Mouse (Mus musculus) hindbrain, embryonic 15.5 days (tissue): ENCODE data around the gene Bag3. TPM values are rescaled to one million over a fixed set of nuclear protein-coding genes. Genes with fewer than 3 reads are reported as not detected.

Experiments
- ATAC-seq: fragments of 200-750 bp; cut with Nextera tagmentation; 2 replicates; pipeline ENCODE4 v1.8.0; 2017; ENCODE audit warnings: low read depth, moderate number of reproducible peaks, moderate TSS enrichment; ENCODE audit not compliant: low FRiP score
- H3K27ac ChIP-seq: fragments of 300-500 bp; sonication (generic); replicated peaks from 2 replicates; pipeline ENCODE4 v1.5.1; 2015; ENCODE audit warnings: mild to moderate bottlenecking, inconsistent platforms
- H3K27me3 ChIP-seq: fragments of 300-500 bp; sonication (generic); 2 replicates; pipeline ENCODE4 v1.6.1; 2015; ENCODE audit warnings: control low read depth, inconsistent platforms
- H3K36me3 ChIP-seq: fragments of 300-500 bp; sonication (generic); 2 replicates; pipeline ENCODE4 v1.6.1; 2015; ENCODE audit warnings: control low read depth, inconsistent platforms
- H3K4me1 ChIP-seq: fragments of 300-500 bp; sonication (generic); replicated peaks from 2 replicates; pipeline ENCODE4 v1.6.1; 2015; ENCODE audit warnings: control low read depth, inconsistent platforms
- H3K4me2 ChIP-seq: fragments of 300-500 bp; sonication (generic); 2 replicates; pipeline ENCODE4 v1.6.1; 2015; ENCODE audit warnings: moderate library complexity, mild to moderate bottlenecking, inconsistent platforms
- H3K4me3 ChIP-seq: fragments of 300-500 bp; sonication (generic); 2 replicates; pipeline ENCODE4 v1.5.1; 2015; ENCODE audit warnings: mild to moderate bottlenecking, inconsistent platforms
- H3K9ac ChIP-seq: fragments of 300-500 bp; sonication (generic); 2 replicates; pipeline ENCODE4 v1.6.1; 2015; ENCODE audit warnings: inconsistent platforms
- H3K9me3 ChIP-seq: fragments of 300-500 bp; sonication (generic); 2 replicates; pipeline ENCODE4 v1.6.1; 2016; ENCODE audit warnings: control low read depth, inconsistent platforms
- WGBS: fragments of 180-500 bp; shearing (Covaris S2); methylation state at CpG from one replicate; pipeline ENCODE4 v1.1.7; 2015; 5-methylcytosine and 5-hydroxymethylcytosine counted together
- polyA plus RNA-seq: library from polyadenylated mRNA; unstranded; fragments of >200 nt; fragmentation: Nextera tagmentation; extraction: Ambion mirVana; gene quantifications from 2 replicates; pipeline ENCODE4 v1.2.1, GENCODE M21; 2015

The Bag3 gene
- 2.6 and 3.9 TPM in 2 replicates for polyA plus RNA-seq

GRCm38 (mm10) chr7:128523349-128523961, at the start of gene Bag3:
TSS of gene Bag3 (plus strand) at chr7:128523616.
- no peaks in the 10 kb centered on the region for H3K9me3 ChIP-seq
- peak; percentile 86 for ATAC-seq
- peak within 1 kb of the TSS; percentile 66 for H3K4me2 ChIP-seq
- H3K4me1 ChIP-seq: peaks cover 13% of the 10 kb centered on the region
- H3K9ac ChIP-seq: peak within 1 kb of the TSS; percentile 37
- WGBS: under 1% methylated on average over 46 of the region's 46 CpGs
- H3K27ac ChIP-seq: peak within 1 kb of the TSS; percentile 53
- H3K27me3 ChIP-seq: peaks cover 25% of the 10 kb centered on the region
- H3K4me3 ChIP-seq: peak within 1 kb of the TSS; percentile 43
- H3K36me3 ChIP-seq: no peaks in the 10 kb centered on the region

- ATAC-seq: peak; percentile 81
- Histone ChIP-seq H3K27me3 (no peaks in the 10 kb centered on the region), H3K9ac (no peak overlapping the region), H3K4me2 (peak overlapping the region; percentile 46), H3K4me3 (peak overlapping the region; percentile 25), H3K36me3 (no peaks in the 10 kb centered on the region), H3K4me1 (no peaks in the 10 kb centered on the region), H3K9me3 (no peaks in the 10 kb centered on the region; the same call in 1 of the 2 replicates), H3K27ac (no peak overlapping the region)
- WGBS: 31% methylated on average over 10 of the region's 10 CpGs
These were observed 49.1 kb upstream of the Bag3 start for GRCm38 (mm10) chr7:128474322-128474721.

- no peak overlapping the region for H3K27ac ChIP-seq
- H3K36me3 ChIP-seq: no peaks in the 10 kb centered on the region
- H3K9me3 ChIP-seq: no peaks in the 10 kb centered on the region; the same call in 1 of the 2 replicates
- H3K4me3 ChIP-seq: no peak overlapping the region
- H3K4me2 ChIP-seq: no peak overlapping the region
- no peak overlapping the region for H3K9ac ChIP-seq
- H3K4me1 ChIP-seq: no peaks in the 10 kb centered on the region
- H3K27me3 ChIP-seq: no peaks in the 10 kb centered on the region
- ATAC-seq: no peak
- WGBS: 93% methylated on average over 3 of the region's 3 CpGs
These were observed 34.4 kb upstream of the Bag3 start for GRCm38 (mm10) chr7:128488986-128489385.

- Histone ChIP-seq H3K27me3 (no peaks in the 10 kb centered on the region), H3K27ac (no peak overlapping the region), H3K9ac (no peak overlapping the region), H3K4me2 (no peak overlapping the region), H3K9me3 (no peaks in the 10 kb centered on the region), H3K4me1 (no peaks in the 10 kb centered on the region), H3K36me3 (no peaks in the 10 kb centered on the region), H3K4me3 (no peak overlapping the region)
- WGBS: 93% methylated on average over 5 of the region's 5 CpGs
- no peak for ATAC-seq
These were observed 28.9 kb upstream of the Bag3 start for GRCm38 (mm10) chr7:128494546-128494945.

- no peak overlapping the region for H3K27ac ChIP-seq
- no peak overlapping the region for H3K4me2 ChIP-seq
- H3K9me3 ChIP-seq: no peaks in the 10 kb centered on the region
- H3K9ac ChIP-seq: no peak overlapping the region
- no peaks in the 10 kb centered on the region for H3K36me3 ChIP-seq
- H3K4me1 ChIP-seq: no peaks in the 10 kb centered on the region
- H3K4me3 ChIP-seq: no peak overlapping the region
- no peak for ATAC-seq
- H3K27me3 ChIP-seq: no peaks in the 10 kb centered on the region
- 83% methylated on average over 6 of the region's 6 CpGs for WGBS
These were observed 23.6 kb upstream of the Bag3 start for GRCm38 (mm10) chr7:128499801-128500200.

GRCm38 (mm10) chr7:128504091-128504490, 19.3 kb upstream of the Bag3 start:
- H3K27me3 ChIP-seq: no peaks in the 10 kb centered on the region
- no peak overlapping the region for H3K4me3 ChIP-seq
- no peak overlapping the region for H3K4me2 ChIP-seq
- no peaks in the 10 kb centered on the region for H3K9me3 ChIP-seq
- 88% methylated on average over 6 of the region's 6 CpGs for WGBS
- no peaks in the 10 kb centered on the region for H3K36me3 ChIP-seq
- H3K4me1 ChIP-seq: no peaks in the 10 kb centered on the region
- no peak overlapping the region for H3K27ac ChIP-seq
- no peak overlapping the region for H3K9ac ChIP-seq
- no peak for ATAC-seq

GRCm38 (mm10) chr7:128511936-128512335, 11.5 kb upstream of the Bag3 start:
- Histone ChIP-seq H3K27ac (no peak overlapping the region), H3K4me3 (no peak overlapping the region), H3K4me2 (no peak overlapping the region), H3K9ac (no peak overlapping the region), H3K4me1 (peaks cover 2% of the 10 kb centered on the region; the same call in 1 of the 2 replicates), H3K36me3 (no peaks in the 10 kb centered on the region), H3K9me3 (no peaks in the 10 kb centered on the region), H3K27me3 (no peaks in the 10 kb centered on the region)
- no peak for ATAC-seq
- WGBS: 93% methylated on average over 5 of the region's 5 CpGs

- whole genome bisulfite sequencing: 23% methylated on average over 7 of the region's 7 CpGs
- no peak overlapping the region for H3K4me3 ChIP-seq
- no peak for ATAC-seq
- no peaks in the 10 kb centered on the region for H3K27me3 ChIP-seq
- no peaks in the 10 kb centered on the region for H3K36me3 ChIP-seq
- no peaks in the 10 kb centered on the region for H3K9me3 ChIP-seq
- H3K27ac ChIP-seq: no peak overlapping the region
- H3K9ac ChIP-seq: no peak overlapping the region
- peaks cover 2% of the 10 kb centered on the region; the same call in 1 of the 2 replicates for H3K4me1 ChIP-seq
- H3K4me2 ChIP-seq: no peak overlapping the region
These were observed 9.9 kb upstream of the Bag3 start for GRCm38 (mm10) chr7:128513512-128513911.

- Histone ChIP-seq H3K9me3 (no peaks in the 10 kb centered on the region), H3K27ac (0 out of 2 replicates have a peak overlapping the region, but pooled peaks have one; percentile 4), H3K36me3 (no peaks in the 10 kb centered on the region), H3K4me1 (peaks cover 2% of the 10 kb centered on the region; the same call in 1 of the 2 replicates), H3K4me2 (no peak overlapping the region), H3K9ac (no peak overlapping the region), H3K27me3 (no peaks in the 10 kb centered on the region), H3K4me3 (no peak overlapping the region)
- WGBS: 41% methylated on average over 4 of the region's 4 CpGs
- ATAC-seq: no peak
These were observed 9.1 kb upstream of the Bag3 start for GRCm38 (mm10) chr7:128514341-128514740.

GRCm38 (mm10) chr7:128516346-128516745, 7.1 kb upstream of the Bag3 start:
- Histone ChIP-seq H3K4me1 (peaks cover 2% of the 10 kb centered on the region; the same call in 1 of the 2 replicates), H3K27ac (no peak overlapping the region), H3K36me3 (no peaks in the 10 kb centered on the region), H3K9me3 (no peaks in the 10 kb centered on the region), H3K4me3 (no peak overlapping the region), H3K27me3 (no peaks in the 10 kb centered on the region), H3K4me2 (no peak overlapping the region), H3K9ac (no peak overlapping the region)
- ATAC-seq: peak; percentile 84
- WGBS: 43% methylated on average over 4 of the region's 4 CpGs

- ATAC-seq: no peak
- 76% methylated on average over 16 of the region's 16 CpGs for WGBS
These were observed 3.9 kb upstream of the Bag3 start for GRCm38 (mm10) chr7:128519316-128520050.

GRCm38 (mm10) chr7:128523962-128524581, 656 bp downstream of the Bag3 start:
- Histone ChIP-seq H3K4me1 (peaks cover 18% of the 10 kb centered on the region), H3K9me3 (no peaks in the 10 kb centered on the region), H3K9ac (peak overlapping the region; percentile 37), H3K36me3 (no peaks in the 10 kb centered on the region), H3K4me2 (peak overlapping the region; percentile 66), H3K4me3 (peak overlapping the region; percentile 43), H3K27ac (peak overlapping the region; percentile 53), H3K27me3 (peaks cover 25% of the 10 kb centered on the region)
- ATAC-seq: 0 out of 2 replicates have a peak, but pooled peaks have one; percentile 40
- 4% methylated on average over 50 of the region's 51 CpGs for WGBS

More at GRCm38 (mm10) chr7:128519316-128520050, 3.9 kb upstream of the Bag3 start:
- H3K4me1 ChIP-seq: peaks cover 15% of the 10 kb centered on the region
- peaks cover 21% of the 10 kb centered on the region for H3K27me3 ChIP-seq
- H3K4me3 ChIP-seq: no peak overlapping the region
- H3K9me3 ChIP-seq: no peaks in the 10 kb centered on the region
- no peak overlapping the region for H3K27ac ChIP-seq
- no peak overlapping the region for H3K4me2 ChIP-seq
- no peaks in the 10 kb centered on the region for H3K36me3 ChIP-seq
- H3K9ac ChIP-seq: no peak overlapping the region
